Mouse (Mus musculus): ENCODE results near the gene Nynrin. TPM values are rescaled to one million over a fixed set of nuclear protein-coding genes. Genes with fewer than 3 reads are reported as not detected.

The Nynrin gene
- polyA plus RNA-seq, 2 experiments, result 20.6 to 41.0 TPM

- peaks cover 3% of the 10 kb centered on the region for H3K4me1 ChIP-seq (ENCODE audit: control insufficient read depth, insufficient read depth, low read length)
- no peaks in the 10 kb centered on the region for H3K9me3 ChIP-seq (ENCODE audit: control insufficient read depth, low read length)
- no peak for ATAC-seq (ENCODE audit: low FRiP score, low read depth)
- no peak overlapping the region for H3K9ac ChIP-seq (ENCODE audit: low read depth, low read length, severe bottlenecking)
- TF ChIP-seq POLR2A (IDR thresholded peaks at IDR 0.05; ENCODE audit: borderline replicate concordance, extremely low read depth, insufficient read depth, insufficient read length), result no peak
- no peak overlapping the region for H3K4me3 ChIP-seq (replicated peaks; ENCODE audit: low read length)
- H3K27me3 ChIP-seq (ENCODE audit: control insufficient read depth, insufficient read depth, low read length), result no peaks in the 10 kb centered on the region
- peaks cover 58% of the 10 kb centered on the region for H3K36me3 ChIP-seq (ENCODE audit: control insufficient read depth, insufficient read depth, low read length)
- no peak overlapping the region for H3K27ac ChIP-seq (replicated peaks; ENCODE audit: low read depth, low read length)
- 88% methylated on average over 17 of the region's 17 CpGs for WGBS
- H3K4me2 ChIP-seq (replicated peaks; ENCODE audit: low read depth, low read length, severe bottlenecking), result no peak overlapping the region
- DNase-seq (ENCODE audit: low spot score), result no peak
Measured at GRCm38 (mm10) chr14:55872551-55872950, 18.7 kb downstream of the Nynrin start.

- Histone ChIP-seq H3K9ac (ENCODE audit: low read depth, low read length, severe bottlenecking) (peak overlapping the region; percentile 29; the same call in 1 of the 2 replicates), H3K4me3 (replicated peaks; ENCODE audit: low read length) (no peak overlapping the region), H3K27ac (replicated peaks; ENCODE audit: low read depth, low read length) (no peak overlapping the region), H3K36me3 (ENCODE audit: control insufficient read depth, insufficient read depth, low read length) (peaks cover 51% of the 10 kb centered on the region), H3K4me2 (replicated peaks; ENCODE audit: low read depth, low read length, severe bottlenecking) (no peak overlapping the region), H3K4me1 (ENCODE audit: control insufficient read depth, insufficient read depth, low read length) (peaks cover 8% of the 10 kb centered on the region), H3K9me3 (ENCODE audit: control insufficient read depth, low read length) (no peaks in the 10 kb centered on the region), H3K27me3 (ENCODE audit: control insufficient read depth, insufficient read depth, low read length) (no peaks in the 10 kb centered on the region)
- TF ChIP-seq POLR2A (IDR thresholded peaks at IDR 0.05; ENCODE audit: borderline replicate concordance, extremely low read depth, insufficient read depth, insufficient read length), result no peak
- WGBS, result 87% methylated on average over 8 of the region's 8 CpGs
- DNase-seq (ENCODE audit: low spot score), result no peak
- no peak for ATAC-seq (ENCODE audit: low FRiP score, low read depth)
Measured at GRCm38 (mm10) chr14:55873242-55873713, 19.5 kb downstream of the Nynrin start.

GRCm38 (mm10) chr14:55873714-55874683 lies 20.2 kb downstream of the Nynrin start:
- no peak for TF ChIP-seq POLR2A (IDR thresholded peaks at IDR 0.05; ENCODE audit: borderline replicate concordance, extremely low read depth, insufficient read depth, insufficient read length)
- H3K4me3 ChIP-seq (replicated peaks; ENCODE audit: low read length), result no peak overlapping the region; the same call in 1 of the 2 replicates
- H3K27ac ChIP-seq (replicated peaks; ENCODE audit: low read depth, low read length), result no peak overlapping the region
- peak overlapping the region; percentile 9 for H3K4me2 ChIP-seq (replicated peaks; ENCODE audit: low read depth, low read length, severe bottlenecking)
- H3K27me3 ChIP-seq (ENCODE audit: control insufficient read depth, insufficient read depth, low read length), result no peaks in the 10 kb centered on the region
- H3K4me1 ChIP-seq (ENCODE audit: control insufficient read depth, insufficient read depth, low read length), result peaks cover 11% of the 10 kb centered on the region
- peak overlapping the region; percentile 29; the same call in 1 of the 2 replicates for H3K9ac ChIP-seq (ENCODE audit: low read depth, low read length, severe bottlenecking)
- WGBS, result 14% methylated on average over 30 of the region's 30 CpGs
- ATAC-seq (ENCODE audit: low FRiP score, low read depth), result peak; percentile 31
- H3K36me3 ChIP-seq (ENCODE audit: control insufficient read depth, insufficient read depth, low read length), result peaks cover 44% of the 10 kb centered on the region
- peak; percentile 67 for DNase-seq (ENCODE audit: low spot score)
- no peaks in the 10 kb centered on the region for H3K9me3 ChIP-seq (ENCODE audit: control insufficient read depth, low read length)

GRCm38 (mm10) chr14:55877469-55878315 lies 23.9 kb downstream of the Nynrin start:
- H3K9me3 ChIP-seq (ENCODE audit: control insufficient read depth, low read length), result no peaks in the 10 kb centered on the region
- WGBS, result 4% methylated on average over 14 of the region's 14 CpGs
- DNase-seq (ENCODE audit: low spot score), result peak; percentile 53
- no peak for TF ChIP-seq POLR2A (IDR thresholded peaks at IDR 0.05; ENCODE audit: borderline replicate concordance, extremely low read depth, insufficient read depth, insufficient read length)
- H3K36me3 ChIP-seq (ENCODE audit: control insufficient read depth, insufficient read depth, low read length), result peaks cover 8% of the 10 kb centered on the region
- no peaks in the 10 kb centered on the region for H3K27me3 ChIP-seq (ENCODE audit: control insufficient read depth, insufficient read depth, low read length)
- H3K4me3 ChIP-seq (replicated peaks; ENCODE audit: low read length), result no peak overlapping the region
- peak overlapping the region; percentile 16; the same call in 1 of the 2 replicates for H3K9ac ChIP-seq (ENCODE audit: low read depth, low read length, severe bottlenecking)
- H3K4me1 ChIP-seq (ENCODE audit: control insufficient read depth, insufficient read depth, low read length), result peaks cover 11% of the 10 kb centered on the region
- peak; percentile 24; the same call in 1 of the 2 replicates for ATAC-seq (ENCODE audit: low FRiP score, low read depth)
- H3K4me2 ChIP-seq (replicated peaks; ENCODE audit: low read depth, low read length, severe bottlenecking), result peak overlapping the region; percentile 35
- 0 out of 2 replicates have a peak overlapping the region, but pooled peaks have one; percentile 38 for H3K27ac ChIP-seq (replicated peaks; ENCODE audit: low read depth, low read length)
